Mouse (Mus musculus) heart, postnatal 25 days (tissue): ENCODE measurements at regions not wholly inside any gene's neighbourhood (a gene's known extent, or its start where the extent isn't known, plus 50 kb on each side); places are given as distances from the start of the nearest gene placed in this dataset.

Experiments
- DNase-seq: peaks from one replicate; pipeline ENCODE4 v3.0.0; 2022; ENCODE audit warnings: low spot score
- intact Hi-C: fragments of 180-260 bp; cut with DNase I; formaldehyde crosslinking; loops from one replicate; pipeline ENCODE4 v1.15.1; 2025

- intact Hi-C loops = loop anchor here (1.0 kb wide), 1 partner anchor 52 kb away; no protein-coding TSS in a partner anchor
- DNase-seq = peak; percentile 68
Measured at GRCm38 (mm10) chr3:115766153-115766552, 51.3 kb upstream of the S1pr1 start.

GRCm38 (mm10) chr3:115768290-115768689 is 53.4 kb upstream of the S1pr1 start:
- DNase-seq = no peak
- intact Hi-C loops = no loop called here

GRCm38 (mm10) chr3:115768761-115769530 is 54.1 kb upstream of the S1pr1 start:
- peak; percentile 69 for DNase-seq
- intact Hi-C loops = no loop called here

GRCm38 (mm10) chr3:115772676-115773075 is 57.8 kb upstream of the S1pr1 start:
- peak; percentile 21 for DNase-seq
- intact Hi-C loops = no loop called here

- intact Hi-C loops = no loop called here
- DNase-seq = no peak
Measured at GRCm38 (mm10) chr3:115774321-115774720, 59.4 kb upstream of the S1pr1 start.

GRCm38 (mm10) chr3:115774723-115775122 is 59.9 kb upstream of the S1pr1 start:
- no peak for DNase-seq
- intact Hi-C loops = no loop called here

- intact Hi-C loops = no loop called here
- no peak for DNase-seq
Measured at GRCm38 (mm10) chr3:115779144-115779890, 64.4 kb upstream of the S1pr1 start.

GRCm38 (mm10) chr3:115779906-115780305 is 65.0 kb upstream of the S1pr1 start:
- intact Hi-C loops = no loop called here
- DNase-seq = peak; percentile 15

GRCm38 (mm10) chr3:115782726-115783125 is 67.9 kb upstream of the S1pr1 start:
- DNase-seq = no peak
- intact Hi-C loops = no loop called here

- no peak for DNase-seq
- intact Hi-C loops = no loop called here
Measured at GRCm38 (mm10) chr3:115787360-115787759, 72.5 kb upstream of the S1pr1 start.

GRCm38 (mm10) chr3:115788525-115788924 is 73.7 kb upstream of the S1pr1 start:
- no peak for DNase-seq
- intact Hi-C loops = no loop called here

GRCm38 (mm10) chr3:115789063-115789462 is 74.2 kb upstream of the S1pr1 start:
- intact Hi-C loops = no loop called here
- DNase-seq = no peak

- intact Hi-C loops = loop anchor here (2.0 to 5.0 kb wide), 2 partner anchors 80 to 130 kb away; no protein-coding TSS in a partner anchor
- DNase-seq = no peak
Measured at GRCm38 (mm10) chr3:115792606-115793005, 77.7 kb upstream of the S1pr1 start.

GRCm38 (mm10) chr3:115793344-115794059 is 78.6 kb upstream of the S1pr1 start:
- intact Hi-C loops = loop anchor here (2.0 to 5.0 kb wide), 2 partner anchors 81 to 131 kb away; no protein-coding TSS in a partner anchor

GRCm38 (mm10) chr3:115799326-115799725 is 84.5 kb upstream of the S1pr1 start:
- DNase-seq = no peak
- intact Hi-C loops = no loop called here

More at GRCm38 (mm10) chr3:115793344-115794059, 78.6 kb upstream of the S1pr1 start:
- DNase-seq = peak; percentile 50

GRCm38 (mm10) chr3:115799981-115800380 is 85.1 kb upstream of the S1pr1 start:
- intact Hi-C loops = no loop called here
- no peak for DNase-seq

- no peak for DNase-seq
- intact Hi-C loops = no loop called here
Measured at GRCm38 (mm10) chr3:115800873-115801272, 86.0 kb upstream of the S1pr1 start.

- no peak for DNase-seq
- intact Hi-C loops = no loop called here
Measured at GRCm38 (mm10) chr3:115801581-115802200, 85.9 kb upstream of the Dph5 start.

GRCm38 (mm10) chr3:115804616-115805015 is 83.0 kb upstream of the Dph5 start:
- DNase-seq = no peak
- intact Hi-C loops = no loop called here

GRCm38 (mm10) chr3:115807032-115807431 is 80.6 kb upstream of the Dph5 start:
- DNase-seq = no peak
- intact Hi-C loops = no loop called here
